Mouse (Mus musculus): ENCODE data around the gene Sry. TPM values are rescaled to one million over a fixed set of nuclear protein-coding genes. Genes with fewer than 3 reads are reported as not detected.

Gene Sry
- not detected for polyA plus RNA-seq (2021)

GRCm38 (mm10) chrY:2663558-2663957, at the start of gene Sry:
TSS of gene Sry (minus strand) at chrY:2663658.
- ChIA-PET CTCF (no interaction called here), POLR2A (no interaction called here)
- no peak for TF ChIP-seq CTCF (IDR thresholded peaks at IDR 0.05)
- no peak for ATAC-seq
- in situ Hi-C loops (cut with MboI; ENCODE audit: low pct_unique_long_range_greater_than_20kb) = no loop called here
- H3K27me3 ChIP-seq = no peaks in the 10 kb centered on the region
- DNase-seq (ENCODE audit: low read depth, low spot score) = no peak

Other genes with a start within 250 kb of the Sry start
- not detected for gene H2al2c, start 64.6 kb downstream of the Sry start, polyA plus RNA-seq (2021)
- gene H2al2b, start 57.0 kb upstream of the Sry start, polyA plus RNA-seq (2021) = not detected
- not detected for gene Gm4064, start 132.5 kb upstream of the Sry start, polyA plus RNA-seq (2021)
- gene Rbmy, start 167.0 kb upstream of the Sry start, polyA plus RNA-seq (2021) = not detected
- not detected for gene Gm10256, start 167.0 kb upstream of the Sry start, polyA plus RNA-seq (2021)
- gene Gm10352, start 237.3 kb upstream of the Sry start, polyA plus RNA-seq (2021) = not detected